In the genomic region with DNA sequence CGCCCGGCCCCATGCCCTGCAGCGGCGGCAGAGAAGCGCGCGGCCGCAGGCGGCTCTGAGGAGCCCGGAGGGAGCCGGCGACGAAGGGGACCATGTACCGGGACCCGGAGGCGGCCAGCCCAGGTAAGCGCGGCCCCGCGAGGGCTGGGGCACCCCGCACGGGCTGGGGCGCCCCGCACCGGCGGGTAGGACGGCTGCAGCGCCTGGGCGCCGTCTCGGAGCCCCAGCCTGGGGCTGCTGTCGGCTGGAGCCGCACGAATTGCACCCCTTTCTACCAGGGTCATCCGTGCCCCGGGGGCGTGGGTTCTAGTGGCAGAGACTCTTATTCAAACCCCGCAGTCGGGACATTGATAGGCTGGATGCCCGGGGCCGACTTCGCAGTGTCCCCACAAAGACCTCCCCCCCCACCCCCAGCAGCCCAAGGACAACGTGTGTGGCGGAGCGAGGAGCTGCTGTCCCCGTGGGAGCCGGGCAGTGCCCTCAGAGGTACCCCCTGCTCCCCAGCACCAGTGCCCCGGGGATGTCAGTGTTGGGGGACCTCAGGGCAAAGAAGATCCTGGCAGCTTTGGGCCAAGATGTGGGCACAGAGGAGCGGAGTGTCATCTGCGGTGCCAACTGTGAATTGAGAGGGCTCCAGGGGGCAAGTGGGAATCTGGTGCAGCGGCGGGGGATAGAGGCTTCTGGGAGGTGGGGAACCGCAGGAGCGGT, we compare ENCODE assay signal across 9 mouse cellular contexts. TPM values are rescaled to one million over a fixed set of nuclear protein-coding genes. Genes with fewer than 3 reads are reported as not detected.
DNase-seq lines count a peak whose midpoint lies in the region; ATAC-seq and TF ChIP-seq lines count a peak whose summit lies in the region.
"Had no signal": no experiment of that assay in that cellular context is flagged by ENCODE, and none has a peak within 500 bp of the region (broad histone marks: within the 10 kb centered on the region; RNA-seq: fewer than 3 reads in every experiment).

No protein-coding gene starts in this region.

- peak; percentile 47 for ATAC-seq in hindbrain, embryonic 14.5 days (ENCODE audit: low FRiP score)
- peak; percentile 69 for ATAC-seq in midbrain, embryonic 15.5 days (replicated peaks)

- DNase-seq in gastrocnemius, postnatal 25 days, result peak; percentile 25
- no peak for DNase-seq in gastrocnemius, postnatal 36 days
- DNase-seq in ES-E14 (ENCODE audit: low read depth, low spot score) (no peak), adipocyte (ENCODE audit: low spot score) (no peak)
- DNase-seq in embryonic facial prominence, embryonic 10.5 days (ENCODE audit: low spot score), result no peak
- peak; percentile 26 for DNase-seq in hindbrain, embryonic 14.5 days (ENCODE audit: low spot score)
- no peak for DNase-seq in urinary bladder, adult 2 months (ENCODE audit: low spot score)

- no peak overlapping the region for H3K27ac ChIP-seq in ES-E14 (ENCODE audit: insufficient read depth, low read depth, low read length, poor library complexity, severe bottlenecking)
- peak overlapping the region; percentile 83 for H3K27ac ChIP-seq in embryonic facial prominence, embryonic 10.5 days (replicated peaks)
- peak overlapping the region; percentile 54 for H3K27ac ChIP-seq in hindbrain, embryonic 14.5 days
- H3K27ac ChIP-seq in midbrain, embryonic 15.5 days, result peak overlapping the region; percentile 80

- no peaks in the 10 kb centered on the region for H3K36me3 ChIP-seq in ES-E14 (ENCODE audit: control insufficient read depth, insufficient read depth, low read length, poor library complexity, severe bottlenecking)
- H3K36me3 ChIP-seq in embryonic facial prominence, embryonic 10.5 days (replicated peaks), result no peaks in the 10 kb centered on the region
- no peaks in the 10 kb centered on the region for H3K36me3 ChIP-seq in hindbrain, embryonic 14.5 days (replicated peaks; ENCODE audit: control insufficient read depth, insufficient read depth)
- no peaks in the 10 kb centered on the region for H3K36me3 ChIP-seq in midbrain, embryonic 15.5 days (replicated peaks)

- H3K27me3 ChIP-seq in embryonic facial prominence, embryonic 10.5 days (replicated peaks; ENCODE audit: low read depth, poor library complexity, severe bottlenecking), result peaks cover 81% of the 10 kb centered on the region
- peaks cover 5% of the 10 kb centered on the region; the same call in 1 of the 2 replicates for H3K27me3 ChIP-seq in hindbrain, embryonic 14.5 days (ENCODE audit: control insufficient read depth, insufficient read depth, low read length)
- no peaks in the 10 kb centered on the region for H3K27me3 ChIP-seq in midbrain, embryonic 15.5 days (replicated peaks)

- intact Hi-C loops in gastrocnemius, postnatal 36 days (cut with DNase I), result loop anchor here (5.0 kb wide), 1 partner anchor 57 kb away; no protein-coding TSS in a partner anchor

- in situ Hi-C loops in ES-E14 (cut with MboI; ENCODE audit: low sequenced_read_pairs in 2 of 2, unreplicated experiment in 2 of 2), result no loop called here

- H3K4me2 ChIP-seq in hindbrain, embryonic 14.5 days (replicated peaks), result peak overlapping the region; percentile 74
- H3K4me2 ChIP-seq in midbrain, embryonic 15.5 days, result peak overlapping the region; percentile 70

- no peaks in the 10 kb centered on the region for H3K9me3 ChIP-seq in ES-E14 (ENCODE audit: control insufficient read depth, insufficient read depth, low read depth, low read length)
- no peaks in the 10 kb centered on the region for H3K9me3 ChIP-seq in embryonic facial prominence, embryonic 10.5 days
- H3K9me3 ChIP-seq in hindbrain, embryonic 14.5 days (ENCODE audit: control insufficient read depth, low read length), result no peaks in the 10 kb centered on the region
- H3K9me3 ChIP-seq in midbrain, embryonic 15.5 days, result no peaks in the 10 kb centered on the region

- peak overlapping the region; percentile 78 for H3K9ac ChIP-seq in ES-E14 (ENCODE audit: insufficient read depth, low read depth, low read length, poor library complexity, severe bottlenecking)
- peak overlapping the region; percentile 89 for H3K9ac ChIP-seq in hindbrain, embryonic 14.5 days
- H3K9ac ChIP-seq in midbrain, embryonic 15.5 days, result peak overlapping the region; percentile 79

- peak overlapping the region; percentile 73 to 78 for H3K4me3 ChIP-seq in ES-E14 (ENCODE audit: insufficient read depth in 1 of 2, low read depth in 1 of 2, low read length in 2 of 2, poor library complexity in 1 of 2, severe bottlenecking in 1 of 2)
- H3K4me3 ChIP-seq in embryonic facial prominence, embryonic 10.5 days, result peak overlapping the region; percentile 79
- H3K4me3 ChIP-seq in hindbrain, embryonic 14.5 days (replicated peaks; ENCODE audit: low read length), result peak overlapping the region; percentile 77
- H3K4me3 ChIP-seq in midbrain, embryonic 15.5 days, result peak overlapping the region; percentile 82

- WGBS in embryonic facial prominence, embryonic 10.5 days, result under 1% methylated on average over 54 of the region's 54 CpGs
- under 1% methylated on average over 52 of the region's 54 CpGs for WGBS in hindbrain, embryonic 14.5 days
- under 1% methylated on average over 53 of the region's 54 CpGs for WGBS in midbrain, embryonic 15.5 days

- H3K4me1 ChIP-seq in ES-E14 (ENCODE audit: control insufficient read depth in 2 of 2, insufficient read depth in 2 of 2, low read length in 2 of 2, poor library complexity in 1 of 2), result peaks cover 0 to 22% of the 10 kb centered on the region in 2 experiments; a peak in 2 of 4 replicates
- peaks cover 28% of the 10 kb centered on the region for H3K4me1 ChIP-seq in embryonic facial prominence, embryonic 10.5 days
- peaks cover 26% of the 10 kb centered on the region for H3K4me1 ChIP-seq in hindbrain, embryonic 14.5 days (replicated peaks; ENCODE audit: control insufficient read depth, insufficient read depth, low read length)
- peaks cover 43% of the 10 kb centered on the region for H3K4me1 ChIP-seq in midbrain, embryonic 15.5 days

TF ChIP-seq in ES-E14, 5 proteins besides CTCF, POLR2A, EP300 and RAD21:
- no peak for TF ChIP-seq HCFC1 (IDR thresholded peaks at IDR 0.05; ENCODE audit: borderline replicate concordance, insufficient read depth, low read length)
- TF ChIP-seq ZC3H11A (IDR thresholded peaks at IDR 0.05; ENCODE audit: borderline replicate concordance, low read depth, low read length), result no peak
- TF ChIP-seq MAFK (IDR thresholded peaks at IDR 0.05; ENCODE audit: insufficient read depth, low read depth, low read length), result no peak
- TF ChIP-seq ZNF384 (IDR thresholded peaks at IDR 0.05; ENCODE audit: low read depth, low read length), result no peak
- no peak for TF ChIP-seq CHD2 (IDR thresholded peaks at IDR 0.05; ENCODE audit: low read depth, low read length)

RNA-seq across cellular contexts. Expression of a gene that starts 0.7 kb away (rescaled TPM):
- 1 to 10 TPM; 1.9 to 4.1 TPM for total RNA-seq in gastrocnemius, postnatal 25 days (2021)
- total RNA-seq in gastrocnemius, postnatal 36 days (2021), result 1 to 10 TPM; 2.3 to 2.5 TPM
- total RNA-seq in ES-E14 (2012; rRNA removed), result 2.6 and 3.5 TPM in 2 replicates
- polyA plus RNA-seq in embryonic facial prominence, embryonic 10.5 days (2016; fragmentation: Nextera tagmentation; extraction: Ambion mirVana), result 0.44 and 0.64 TPM in 2 replicates
- polyA plus RNA-seq in hindbrain, embryonic 14.5 days (2014; fragmentation: Nextera tagmentation; extraction: Ambion mirVana), result 12.0 and 14.0 TPM in 2 replicates
- 19.6 and 21.0 TPM in 2 replicates for polyA plus RNA-seq in midbrain, embryonic 15.5 days (2015; fragmentation: Nextera tagmentation; extraction: Ambion mirVana)
- polyA plus RNA-seq in urinary bladder, adult 2 months (2012; rRNA removed), result 1.2 TPM in 2 replicates
- total RNA-seq: MEL had no signal

Comparison
In these comparisons a context has a peak if more than half of its experiments do, and no peak if none do; other contexts are left out.
1. DNase-seq: peak in gastrocnemius, postnatal 25 days (single experiment) and hindbrain, embryonic 14.5 days (single experiment); none in gastrocnemius, postnatal 36 days (0 of 2), ES-E14 (single experiment), embryonic facial prominence, embryonic 10.5 days (single experiment), adipocyte (single experiment) and urinary bladder, adult 2 months (single experiment).
2. Peak in every context shown above with its lines, with median percentiles within 50 percentile points of each other: H3K4me3 ChIP-seq and H3K9ac ChIP-seq.